Mouse (Mus musculus) retina, embryonic 14.5 days (tissue): ENCODE measurements at regions not wholly inside any gene's neighbourhood (a gene's known extent, or its start where the extent isn't known, plus 50 kb on each side); places are given as distances from the start of the nearest gene placed in this dataset.
A peak's percentile ranks its signal among the peaks of the same experiment; 100 is the strongest.

Experiments used
- DNase-seq: peaks from one replicate; pipeline ENCODE4 v3.0.0-alpha.2; 2015; ENCODE audit warnings: low spot score

DNA sequence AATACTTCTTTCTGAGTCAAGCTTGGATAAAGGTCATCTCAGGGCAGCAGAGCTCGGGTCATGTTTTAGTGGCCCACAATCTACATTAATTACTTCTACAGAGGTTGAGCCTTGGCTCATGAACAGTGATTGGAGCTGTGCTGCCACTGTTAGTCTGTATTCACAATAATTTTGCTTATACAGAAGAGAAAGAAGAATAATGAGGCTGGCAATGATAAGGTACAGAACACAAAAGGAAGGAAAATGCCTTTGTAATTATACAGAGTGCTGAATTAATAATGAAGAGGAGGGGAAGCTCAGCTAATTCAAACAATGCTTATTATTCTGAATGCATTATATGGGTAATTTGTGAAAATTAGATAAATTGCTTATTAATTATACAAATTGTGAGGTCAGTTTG is 573.9 kb upstream of the Cblb start:
- peak; percentile 24 for DNase-seq

DNA sequence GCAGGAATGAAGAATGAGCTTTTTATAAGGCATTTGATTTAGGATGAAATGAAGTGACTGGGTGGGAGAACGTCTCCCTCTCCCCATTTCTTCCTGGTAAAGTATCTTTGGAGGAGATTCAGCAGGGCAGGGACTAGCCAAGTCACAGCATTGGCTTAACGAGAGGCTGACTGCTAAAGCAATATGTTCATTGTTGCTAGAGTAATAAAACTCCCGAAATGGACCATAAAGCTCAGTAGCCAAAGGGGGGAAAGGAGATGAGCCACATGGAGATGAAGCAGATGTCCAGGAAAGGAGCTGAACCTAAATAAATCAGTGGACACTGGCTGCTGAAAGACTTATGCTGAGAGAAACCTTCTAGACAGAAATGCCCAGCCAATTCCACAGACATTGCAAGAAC is 555.3 kb upstream of the Cblb start:
- no peak for DNase-seq

DNA sequence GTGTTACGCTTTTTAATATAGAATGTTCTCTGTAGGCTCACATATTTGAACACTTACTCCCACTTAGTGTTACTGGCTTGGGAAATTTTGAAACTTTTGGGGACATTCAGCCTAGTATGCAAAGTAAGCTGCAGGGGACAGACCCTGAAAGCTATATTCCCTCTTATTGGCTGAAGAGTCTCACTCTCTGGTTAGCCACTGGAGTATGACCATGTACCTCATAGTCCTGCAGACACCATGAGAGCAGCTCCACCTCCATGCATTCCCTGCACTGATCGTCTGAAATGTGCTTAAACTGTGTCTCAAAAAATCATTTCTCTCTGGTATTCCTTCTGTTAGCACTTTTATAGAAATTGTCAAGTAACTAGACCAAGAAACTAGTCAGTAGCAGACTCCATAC is 534.9 kb upstream of the Cblb start:
- no peak for DNase-seq

DNA sequence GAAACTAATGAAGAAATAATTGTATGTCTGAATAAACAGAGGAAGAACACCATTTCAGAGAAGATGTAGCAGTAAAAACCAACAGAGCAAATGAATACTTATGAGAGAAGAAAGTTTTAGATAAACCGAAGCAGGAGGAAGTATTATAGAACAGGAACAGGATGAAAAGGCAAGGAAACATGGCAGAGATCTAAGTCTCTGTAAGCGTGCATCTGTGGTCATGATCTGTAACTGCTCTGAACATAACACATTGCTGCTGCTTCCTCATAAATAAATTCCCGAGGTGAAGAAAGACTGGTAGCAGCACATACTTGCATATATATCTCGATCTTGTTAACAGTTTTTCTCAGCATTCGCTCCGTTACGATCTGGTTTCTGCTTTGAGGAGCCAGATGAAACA is 533.2 kb upstream of the Cblb start:
- DNase-seq, result no peak

DNA sequence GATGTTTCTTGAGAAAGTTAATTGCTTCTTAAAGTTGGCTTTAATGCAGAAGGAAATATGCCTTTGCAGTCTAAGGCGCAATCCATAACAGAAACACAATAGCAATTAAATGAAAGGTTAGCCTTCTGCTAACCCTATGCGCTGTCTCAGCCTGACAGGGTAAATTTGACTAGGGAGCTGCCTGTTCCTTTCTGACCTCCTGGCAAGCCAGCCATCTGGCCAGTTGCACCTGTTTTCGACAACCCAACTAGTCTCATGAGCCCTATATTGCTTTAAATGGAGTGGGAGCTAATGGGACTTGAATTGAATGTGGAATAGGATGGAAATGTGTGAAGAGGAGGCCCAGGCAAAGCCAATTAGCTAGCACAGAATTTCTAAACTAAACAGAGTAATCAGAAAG is 513.9 kb upstream of the Cblb start:
- no peak for DNase-seq

DNA sequence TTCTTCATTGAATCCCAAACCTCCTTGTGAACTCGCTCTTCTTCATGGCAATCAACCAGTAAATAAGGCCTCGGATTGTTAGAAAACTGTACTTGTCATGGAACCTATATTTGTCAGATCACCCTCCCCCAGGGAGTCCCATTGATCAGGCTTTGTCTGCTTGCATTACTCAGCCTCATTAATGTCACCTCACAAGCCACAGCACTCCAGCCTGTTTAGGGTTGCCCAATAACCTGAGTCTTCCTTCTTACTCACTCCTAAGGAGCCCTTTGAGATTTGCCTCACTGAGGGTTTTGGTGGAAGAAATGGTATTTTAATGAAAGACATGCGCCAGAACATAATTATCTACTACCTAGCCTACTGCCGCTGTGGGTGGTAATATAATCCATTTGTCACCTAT is 510.3 kb upstream of the Cblb start:
- no peak for DNase-seq

DNA sequence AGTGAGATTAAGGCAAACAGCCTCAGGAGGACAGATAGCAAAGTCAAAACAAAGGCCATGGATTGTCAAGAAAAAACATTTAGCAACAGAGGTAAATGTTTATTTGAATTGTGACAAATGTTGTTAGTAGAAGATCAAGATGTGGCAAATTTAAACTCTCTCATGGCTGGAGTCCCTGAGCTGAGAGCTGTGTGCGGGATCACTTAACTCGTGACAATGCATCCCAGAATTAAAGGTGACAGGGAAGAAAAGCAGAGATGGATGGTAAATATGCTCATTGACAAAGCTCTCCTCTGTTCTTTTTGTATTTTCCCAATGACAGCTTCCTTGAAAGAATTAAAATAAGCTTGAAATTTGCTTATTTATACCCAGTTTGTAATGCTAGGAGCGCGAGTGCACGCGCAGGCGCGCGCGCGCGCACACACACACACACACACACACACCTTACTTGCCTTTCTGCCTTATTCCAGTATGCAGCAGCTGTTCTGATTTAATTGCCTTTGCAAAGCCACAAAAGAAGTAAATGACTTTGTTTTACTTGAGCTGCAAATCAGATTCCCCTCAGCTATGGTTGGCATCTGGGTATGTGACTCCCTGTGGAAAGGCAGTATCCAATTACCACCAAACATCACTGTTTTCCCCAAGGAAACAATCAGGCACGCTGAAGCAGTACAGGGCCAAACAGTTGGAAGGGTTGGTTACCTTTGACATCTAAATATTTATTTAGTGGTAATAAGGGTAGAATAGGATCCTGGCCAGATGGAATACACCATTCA is 509.5 kb upstream of the Cblb start:
- DNase-seq, result no peak

DNA sequence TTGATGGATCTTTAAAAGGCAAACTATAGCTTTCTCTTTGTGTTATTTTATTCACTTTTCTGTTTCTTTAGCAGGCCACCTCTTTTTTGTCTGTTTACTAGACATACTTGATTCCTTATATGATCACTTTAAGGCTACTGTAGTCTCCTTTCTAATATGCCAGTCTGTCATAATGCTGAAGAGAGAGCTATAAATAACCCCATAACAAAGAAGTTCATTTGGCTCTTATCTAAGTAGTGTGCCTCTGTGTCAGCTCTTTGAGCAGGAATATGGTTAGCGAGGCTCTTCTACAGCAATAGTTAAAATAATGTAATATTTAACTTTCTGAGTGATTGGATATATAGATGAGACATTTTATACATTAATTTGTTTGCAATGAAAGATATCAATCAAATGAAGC is 507.0 kb upstream of the Cblb start:
- DNase-seq, result no peak

DNA sequence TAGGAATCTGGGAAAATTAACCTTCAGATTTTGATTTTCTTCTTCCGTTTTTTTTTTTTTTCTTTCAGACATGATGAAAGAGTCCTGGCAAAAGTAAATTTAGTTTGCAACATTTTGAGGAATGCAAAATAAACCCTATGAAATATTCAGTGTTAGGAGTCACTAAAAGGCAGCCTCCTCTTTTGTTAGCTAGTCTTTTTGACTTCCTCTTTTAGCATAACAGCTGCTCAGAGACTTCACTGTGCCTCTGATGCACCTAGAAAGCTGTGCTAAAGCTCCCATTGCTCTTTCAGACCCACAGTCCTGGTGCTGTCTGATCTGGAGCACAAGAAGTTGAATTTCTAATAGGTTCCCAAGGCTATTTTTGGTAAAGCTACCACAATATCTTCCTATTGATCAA is 498.5 kb upstream of the Cblb start:
- DNase-seq, result no peak

DNA sequence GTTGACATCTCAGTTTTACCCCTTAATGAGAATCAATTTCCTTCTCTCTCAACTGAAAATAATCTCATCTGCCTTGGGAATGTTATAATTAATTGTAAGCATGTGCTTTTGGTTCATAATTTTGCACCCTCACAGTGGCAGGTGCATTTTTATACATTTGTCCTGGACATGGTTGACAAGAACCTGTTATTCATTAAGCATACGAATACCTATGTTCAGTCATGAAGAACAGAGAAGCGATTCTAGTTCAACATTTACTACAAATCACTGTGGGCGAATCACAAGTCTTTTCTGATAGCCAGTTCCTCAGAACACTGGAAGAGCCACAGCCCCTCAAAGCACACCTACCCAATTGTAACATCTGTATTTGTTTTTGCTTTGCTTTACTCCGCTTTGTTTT is 487.3 kb upstream of the Cblb start:
- no peak for DNase-seq

DNA sequence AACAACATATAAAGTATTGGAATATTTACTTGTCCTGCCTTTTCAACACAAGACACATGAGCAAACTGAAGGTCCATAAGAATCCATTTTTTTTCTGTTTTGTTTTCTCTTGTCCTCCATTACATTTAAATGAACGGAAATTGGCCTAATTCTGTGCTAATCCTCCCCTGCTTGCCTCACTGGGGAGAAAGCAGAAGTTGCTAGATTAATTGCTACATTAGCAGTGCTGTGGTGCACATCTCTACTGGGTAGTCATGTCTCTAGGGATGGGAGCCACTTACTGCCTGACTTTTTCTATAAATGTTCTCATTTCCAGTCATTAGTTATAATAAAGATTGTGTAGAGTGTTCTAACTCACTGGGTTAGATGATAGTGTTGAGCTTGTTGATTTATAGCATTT is 484.0 kb upstream of the Cblb start:
- no peak for DNase-seq

DNA sequence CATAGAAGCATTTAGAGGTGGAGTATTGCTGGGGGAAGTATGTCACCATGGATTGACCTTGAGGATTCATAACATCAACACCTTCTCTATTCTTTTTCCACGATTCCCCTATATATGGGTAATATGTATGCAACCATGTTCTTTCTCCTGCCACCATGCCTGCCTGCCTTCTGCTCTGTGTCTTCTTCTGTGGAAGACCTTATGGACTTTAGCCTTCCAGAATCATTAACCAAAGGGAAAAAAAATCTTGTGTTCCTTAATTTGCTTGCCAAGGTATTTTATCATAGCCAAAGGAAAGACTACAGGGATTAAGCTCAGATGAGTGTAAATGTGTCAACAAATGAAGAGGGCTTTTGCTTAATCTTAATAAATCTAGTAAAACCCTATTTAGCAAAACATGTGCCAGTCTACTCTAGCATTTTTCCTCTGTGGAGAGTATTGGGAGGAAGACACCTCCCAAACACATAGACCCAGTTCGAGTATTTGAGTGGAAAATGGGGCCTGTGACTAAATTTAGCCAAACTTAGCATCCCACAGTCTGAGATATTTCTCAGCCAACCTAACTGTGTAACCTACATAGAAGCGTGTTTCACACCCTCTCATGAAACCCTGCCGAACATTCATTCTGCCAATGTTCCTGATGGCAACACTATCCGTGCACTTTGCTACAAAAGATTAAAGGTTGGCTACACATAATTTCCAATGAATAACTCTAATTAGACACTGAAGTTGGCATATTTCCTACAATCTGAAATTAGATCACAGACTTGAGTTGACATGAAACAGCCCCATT is 468.0 kb upstream of the Cblb start:
- DNase-seq, result no peak

DNA sequence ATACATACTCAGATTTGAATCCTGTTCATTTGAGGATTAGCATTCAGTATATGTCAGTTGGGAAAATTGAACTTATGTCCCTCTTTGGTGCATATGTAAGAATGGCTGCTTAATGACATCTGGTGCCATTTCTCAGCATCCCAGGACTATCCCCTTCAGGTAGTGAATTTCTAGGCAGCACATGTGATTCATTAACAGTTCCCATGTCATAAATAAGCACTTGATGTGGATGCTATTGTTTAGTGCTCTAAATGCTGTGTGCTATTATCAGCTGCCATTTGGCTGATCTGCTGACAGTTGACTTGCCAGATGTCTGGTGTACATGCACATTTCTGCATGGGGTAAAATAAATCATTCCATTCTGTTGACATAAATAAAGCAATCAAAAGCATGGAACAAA is 467.0 kb upstream of the Cblb start:
- DNase-seq, result no peak

DNA sequence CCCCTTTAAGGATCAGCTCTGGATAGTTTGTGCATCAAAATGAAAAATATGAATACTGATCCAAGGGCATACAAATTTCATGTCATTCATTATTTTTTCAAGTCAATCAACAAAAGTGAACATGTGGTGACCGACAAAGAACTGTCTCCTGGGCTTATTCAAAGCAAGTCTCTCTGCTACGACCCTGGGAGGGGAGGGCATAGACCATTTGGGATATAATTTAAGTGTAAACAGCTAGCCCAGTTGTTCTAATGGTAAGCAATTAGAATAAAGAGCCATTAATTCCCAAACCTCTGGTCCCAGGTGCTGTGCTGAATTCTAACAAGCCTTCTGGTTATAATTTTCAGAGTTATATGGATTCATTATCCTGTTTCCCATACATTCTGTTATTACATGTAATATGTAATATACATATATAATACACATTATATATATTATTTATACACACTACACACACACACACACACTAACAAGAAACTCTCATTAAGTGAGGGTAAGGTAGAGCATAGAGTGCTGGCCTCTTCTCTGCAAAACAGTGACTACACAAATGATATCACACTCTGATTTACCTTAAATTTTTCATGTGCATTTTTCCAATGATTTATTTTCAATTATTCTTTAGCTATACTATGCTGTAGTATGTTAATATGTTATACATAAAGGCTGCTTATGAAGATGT is 453.0 kb upstream of the Cblb start:
- no peak for DNase-seq

DNA sequence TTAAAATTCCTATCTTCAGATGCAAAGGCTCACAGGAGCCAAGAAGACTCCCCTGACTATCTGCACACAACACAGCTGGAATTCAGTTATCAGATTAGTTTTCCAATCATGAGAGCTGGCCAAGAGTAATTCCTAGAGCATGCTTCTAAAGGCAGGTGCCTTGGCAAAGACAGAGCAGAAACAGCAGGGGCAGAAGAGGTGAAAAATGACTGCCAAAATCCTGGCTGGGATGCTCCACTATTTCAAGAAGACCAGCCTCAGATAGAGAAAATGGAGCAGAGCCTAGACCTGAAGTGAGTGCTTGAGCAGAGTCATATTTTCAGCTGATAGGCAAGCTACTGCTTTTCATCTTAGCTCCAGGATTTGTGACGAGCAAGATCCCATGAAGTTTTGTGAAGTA is 450.5 kb upstream of the Cblb start:
- no peak for DNase-seq

DNA sequence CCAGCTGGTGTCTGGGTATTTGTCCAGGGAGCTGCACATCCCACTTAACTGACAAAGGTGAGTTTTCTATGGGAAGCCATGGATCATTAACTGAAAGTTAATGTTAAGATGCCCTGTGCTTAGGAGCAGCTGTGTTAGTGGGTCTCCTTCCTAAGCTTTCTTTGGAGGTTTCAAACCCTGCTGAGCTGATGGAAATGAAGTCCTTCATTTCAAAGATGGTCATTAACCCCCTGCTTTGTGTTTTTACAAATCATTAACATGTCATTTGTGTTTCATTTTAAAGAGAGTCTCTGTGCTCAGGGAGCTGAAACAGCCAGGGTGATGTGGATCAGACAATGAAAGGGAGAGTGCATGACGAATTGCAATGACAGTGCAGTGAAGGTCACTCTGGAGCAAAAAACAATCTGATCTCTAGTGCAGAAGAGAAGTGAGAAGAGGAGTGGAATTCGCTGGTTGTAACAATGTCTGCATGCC is 441.1 kb upstream of the Cblb start:
- no peak for DNase-seq

DNA sequence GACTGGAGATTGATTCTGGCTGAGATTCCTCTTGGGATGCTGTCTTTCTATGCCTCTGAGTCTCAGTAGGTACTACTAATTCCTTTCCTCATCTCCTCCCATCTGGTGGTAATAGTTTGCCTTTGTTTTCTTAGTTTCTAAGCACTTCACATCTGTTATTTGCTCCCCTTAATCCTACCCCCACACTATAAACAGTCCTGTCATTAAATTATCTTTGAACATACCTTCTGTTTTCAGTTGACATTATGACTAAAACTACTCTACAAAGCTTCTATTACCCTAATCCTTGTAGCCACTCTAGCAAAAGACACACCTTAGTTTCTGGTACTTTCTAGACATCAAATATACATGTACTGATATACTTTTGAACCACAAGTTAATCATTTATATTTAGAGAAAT is 413.4 kb upstream of the Cblb start:
- DNase-seq, result no peak

DNA sequence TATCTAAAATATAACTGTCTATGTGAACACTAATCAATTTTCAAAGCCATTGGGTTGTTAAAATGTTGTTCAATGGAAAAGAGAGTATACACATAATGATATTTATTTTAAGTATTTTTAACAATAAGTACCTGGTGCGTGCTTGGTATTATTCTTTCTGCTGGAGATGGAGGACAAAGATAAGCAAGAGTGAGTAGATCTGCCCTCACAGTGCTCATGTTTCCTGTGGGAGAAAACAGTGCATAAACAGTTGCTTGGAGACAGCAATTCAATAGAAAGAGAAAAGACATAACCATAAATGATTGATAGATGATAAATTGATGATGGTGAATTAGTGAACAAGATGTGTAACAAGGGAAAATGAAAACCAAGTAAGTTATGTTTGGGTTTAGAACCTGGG is 384.4 kb upstream of the Cblb start:
- DNase-seq, result no peak

DNA sequence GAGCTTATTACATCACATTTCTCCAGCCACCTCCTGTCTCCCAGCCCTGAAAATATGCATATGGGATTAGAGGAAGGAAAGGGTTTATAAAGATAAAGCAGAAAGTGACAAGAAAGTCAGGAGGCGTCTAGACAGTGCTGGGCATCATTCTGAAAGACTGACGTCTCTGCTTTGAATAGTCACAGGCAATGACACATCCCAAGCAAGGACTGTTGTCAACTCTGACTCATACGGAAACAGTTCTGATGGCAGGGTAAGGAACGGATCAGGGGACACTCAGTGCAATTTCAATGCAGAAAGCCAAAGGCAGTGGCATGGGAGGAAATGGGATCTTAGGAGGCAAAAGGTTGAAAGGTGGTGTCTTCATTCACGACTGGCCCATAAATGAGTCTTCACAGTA is 380.9 kb upstream of the Cblb start:
- DNase-seq, result no peak

DNA sequence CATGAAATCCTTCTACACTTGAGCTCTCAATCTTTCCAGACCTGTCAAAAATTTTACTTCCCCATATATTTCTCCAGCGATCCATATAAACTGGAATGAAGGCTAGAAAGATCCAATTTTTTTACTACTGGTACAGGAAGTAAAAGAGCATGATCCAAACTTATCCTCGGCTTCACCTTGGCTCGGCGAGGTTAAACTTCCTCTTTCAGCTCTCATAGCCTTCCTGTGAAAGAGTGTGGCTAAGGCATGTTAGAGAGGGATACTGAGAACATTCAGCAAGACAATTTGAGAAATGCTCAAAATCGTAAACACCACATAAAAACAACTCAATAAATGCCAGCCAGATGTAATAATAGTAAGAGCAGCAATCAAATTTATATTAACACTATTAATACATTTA is 380.3 kb upstream of the Cblb start:
- no peak for DNase-seq

DNA sequence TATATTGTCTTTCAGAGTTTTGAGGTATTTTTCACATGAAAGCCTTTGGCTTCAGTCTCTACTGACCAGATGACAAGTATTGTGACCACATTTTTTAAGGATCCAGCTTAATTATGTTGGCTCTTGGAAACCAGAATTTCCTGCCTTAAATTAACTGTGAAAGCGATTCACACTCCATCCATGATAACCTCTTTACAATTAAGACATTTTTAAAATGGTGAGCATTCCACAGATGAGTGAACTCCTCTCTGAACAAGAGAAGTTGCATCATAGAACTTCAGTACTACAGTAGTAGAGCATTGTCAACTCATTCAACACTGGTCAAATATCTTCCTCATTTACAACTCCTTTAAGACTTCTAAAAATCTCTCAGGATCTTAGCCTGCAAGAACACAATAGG is 369.3 kb upstream of the Cblb start:
- no peak for DNase-seq

DNA sequence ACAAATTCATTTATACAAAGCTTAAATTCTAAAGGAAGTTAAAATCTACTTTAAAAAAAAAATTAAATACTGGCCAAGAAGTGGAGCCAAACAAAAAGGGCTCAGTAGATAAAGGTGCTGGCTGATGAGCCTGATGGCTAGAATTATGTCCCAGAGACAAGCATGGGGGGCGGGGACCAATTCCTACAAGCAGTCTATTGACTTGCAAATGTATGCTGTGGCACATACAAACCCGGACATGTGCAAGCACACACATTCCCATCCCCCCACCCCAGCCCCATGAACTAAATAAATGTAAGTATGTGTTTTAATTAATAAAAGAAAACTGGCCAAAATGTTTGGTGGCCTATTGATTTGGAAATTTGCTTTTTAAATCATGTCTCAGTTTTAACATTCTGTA is 366.7 kb upstream of the Cblb start:
- DNase-seq, result no peak

DNA sequence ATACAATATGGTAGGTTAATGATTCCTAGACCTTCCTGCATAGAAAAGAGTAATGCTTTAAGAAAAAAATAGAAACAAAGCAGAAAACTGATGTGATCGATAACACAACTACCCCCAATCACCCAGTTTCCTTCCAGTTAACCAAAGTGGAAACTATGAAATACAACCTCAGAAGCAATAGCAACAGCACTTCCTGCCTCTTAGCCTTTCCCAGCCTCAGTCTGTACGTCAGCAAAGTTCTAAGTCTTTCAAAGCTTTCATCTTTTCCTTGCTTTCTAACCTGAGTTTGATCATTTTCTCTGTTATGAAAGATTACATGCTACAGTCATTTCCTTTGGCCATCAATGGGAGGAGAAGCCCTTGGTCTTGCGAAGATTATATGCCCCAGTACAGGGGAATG is 355.9 kb upstream of the Cblb start:
- no peak for DNase-seq
